Comparison of ENCODE assay signal across 23 mouse cellular contexts in the genomic region with DNA sequence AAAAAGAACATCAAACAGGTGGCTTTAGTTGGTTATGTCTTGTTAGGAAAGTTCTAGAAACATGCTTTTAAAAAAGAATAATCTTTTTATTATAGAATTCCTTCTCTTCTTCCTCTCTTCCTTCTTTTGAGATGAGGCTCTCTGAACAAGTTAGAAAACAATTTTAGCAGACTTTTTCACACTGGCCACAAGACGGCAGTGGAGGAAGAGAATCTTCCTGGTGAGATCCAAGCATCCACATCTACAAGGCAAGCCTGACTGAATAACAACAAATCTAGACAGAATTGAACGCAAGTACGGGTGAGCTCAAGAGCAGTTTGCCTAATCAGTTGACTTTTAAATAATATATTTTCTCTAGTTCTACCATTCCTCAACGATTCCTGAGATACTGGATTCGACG.
DNase-seq lines count a peak whose midpoint lies in the region; ATAC-seq and TF ChIP-seq lines count a peak whose summit lies in the region.
"Had no signal": no experiment of that assay in that cellular context is flagged by ENCODE, and none has a peak within 500 bp of the region (broad histone marks: within the 10 kb centered on the region; RNA-seq: fewer than 3 reads in every experiment).

No protein-coding gene starts in this region.

- H3K9ac ChIP-seq in embryonic facial prominence, embryonic 14.5 days (ENCODE audit: low read depth, low read length), result no peak overlapping the region
- no peak overlapping the region for H3K9ac ChIP-seq in kidney, postnatal 0 days (ENCODE audit: low read depth, low read length)
- H3K9ac ChIP-seq in kidney, embryonic 14.5 days (ENCODE audit: low read depth, low read length), result no peak overlapping the region
- no peak overlapping the region for H3K9ac ChIP-seq in midbrain, postnatal 0 days (replicated peaks; ENCODE audit: low read length, poor library complexity, severe bottlenecking)
- no peak overlapping the region for H3K9ac ChIP-seq in midbrain, embryonic 16.5 days (ENCODE audit: low read depth, low read length)
- no peak overlapping the region for H3K9ac ChIP-seq in stomach, postnatal 0 days (ENCODE audit: low read length)
- H3K9ac ChIP-seq: forebrain, embryonic 13.5 days; hindbrain, embryonic 13.5 days; intestine, embryonic 15.5 days had no signal

- 85% methylated on average over 6 of the region's 6 CpGs for WGBS in embryonic facial prominence, embryonic 14.5 days
- WGBS in embryonic facial prominence, embryonic 10.5 days, result 89% methylated on average over 6 of the region's 6 CpGs
- WGBS in kidney, postnatal 0 days, result 93% methylated on average over 6 of the region's 6 CpGs
- 92% methylated on average over 6 of the region's 6 CpGs for WGBS in kidney, embryonic 14.5 days
- 81% methylated on average over 6 of the region's 6 CpGs for WGBS in midbrain, postnatal 0 days
- WGBS in midbrain, embryonic 16.5 days, result 87% methylated on average over 6 of the region's 6 CpGs
- WGBS in stomach, postnatal 0 days, result 84% methylated on average over 6 of the region's 6 CpGs

- H3K27me3 ChIP-seq in embryonic facial prominence, embryonic 14.5 days (replicated peaks; ENCODE audit: control insufficient read depth, insufficient read depth, low read length), result no peaks in the 10 kb centered on the region
- H3K27me3 ChIP-seq in embryonic facial prominence, embryonic 10.5 days (replicated peaks; ENCODE audit: low read depth, poor library complexity, severe bottlenecking), result no peaks in the 10 kb centered on the region
- H3K27me3 ChIP-seq in kidney, postnatal 0 days (ENCODE audit: insufficient read depth, low read length), result no peaks in the 10 kb centered on the region
- no peaks in the 10 kb centered on the region for H3K27me3 ChIP-seq in kidney, embryonic 14.5 days (ENCODE audit: control insufficient read depth, insufficient read depth, low read length)
- no peaks in the 10 kb centered on the region for H3K27me3 ChIP-seq in midbrain, postnatal 0 days (ENCODE audit: insufficient read depth, low read length)
- no peaks in the 10 kb centered on the region for H3K27me3 ChIP-seq in midbrain, embryonic 16.5 days (ENCODE audit: control insufficient read depth, insufficient read depth, low read depth, low read length)
- no peaks in the 10 kb centered on the region for H3K27me3 ChIP-seq in stomach, postnatal 0 days (ENCODE audit: control insufficient read depth, insufficient read depth, low read length)
- H3K27me3 ChIP-seq: forebrain, embryonic 13.5 days; hindbrain, embryonic 13.5 days; intestine, embryonic 15.5 days had no signal

- no peaks in the 10 kb centered on the region for H3K36me3 ChIP-seq in embryonic facial prominence, embryonic 14.5 days (ENCODE audit: control insufficient read depth, insufficient read depth, low read length)
- peaks cover 25% of the 10 kb centered on the region for H3K36me3 ChIP-seq in embryonic facial prominence, embryonic 10.5 days (replicated peaks)
- no peaks in the 10 kb centered on the region for H3K36me3 ChIP-seq in kidney, postnatal 0 days (ENCODE audit: insufficient read depth, low read length)
- H3K36me3 ChIP-seq in kidney, embryonic 14.5 days (ENCODE audit: control insufficient read depth, insufficient read depth, low read length), result no peaks in the 10 kb centered on the region
- peaks cover 22% of the 10 kb centered on the region; the same call in 1 of the 2 replicates for H3K36me3 ChIP-seq in midbrain, postnatal 0 days (ENCODE audit: insufficient read depth, low read length)
- peaks cover 23% of the 10 kb centered on the region for H3K36me3 ChIP-seq in midbrain, embryonic 16.5 days (ENCODE audit: control insufficient read depth, insufficient read depth, low read length)
- no peaks in the 10 kb centered on the region for H3K36me3 ChIP-seq in stomach, postnatal 0 days (ENCODE audit: control insufficient read depth, insufficient read depth, low read length)
- H3K36me3 ChIP-seq: G1E; heart, embryonic 10.5 days; intestine, embryonic 15.5 days had no signal

- TF ChIP-seq EP300 in stomach, postnatal 0 days (optimal IDR thresholded peaks at IDR 0.05), result no peak

- peak; percentile 25; the same call in 1 of the 2 replicates for TF ChIP-seq CTCF in kidney, postnatal 0 days (IDR thresholded peaks at IDR 0.05; ENCODE audit: low read depth)
- peak; percentile 54 for TF ChIP-seq CTCF in midbrain, postnatal 0 days (IDR thresholded peaks at IDR 0.05)
- TF ChIP-seq CTCF in stomach, postnatal 0 days (IDR thresholded peaks at IDR 0.05; ENCODE audit: low read depth), result peak; percentile 27; the same call in 1 of the 2 replicates

- H3K4me2 ChIP-seq in embryonic facial prominence, embryonic 14.5 days (ENCODE audit: low read depth, low read length), result peak overlapping the region; percentile 23; the same call in 1 of the 2 replicates
- no peak overlapping the region for H3K4me2 ChIP-seq in kidney, postnatal 0 days (ENCODE audit: low read length)
- H3K4me2 ChIP-seq in kidney, embryonic 14.5 days (replicated peaks; ENCODE audit: low read depth, low read length), result no peak overlapping the region
- no peak overlapping the region for H3K4me2 ChIP-seq in midbrain, postnatal 0 days (ENCODE audit: low read depth, low read length, poor library complexity, severe bottlenecking)
- no peak overlapping the region for H3K4me2 ChIP-seq in midbrain, embryonic 16.5 days (ENCODE audit: low read length)
- no peak overlapping the region for H3K4me2 ChIP-seq in stomach, postnatal 0 days (replicated peaks; ENCODE audit: low read depth)
- H3K4me2 ChIP-seq: forebrain, embryonic 13.5 days; hindbrain, embryonic 13.5 days; intestine, embryonic 15.5 days had no signal

- ATAC-seq in embryonic facial prominence, embryonic 14.5 days (ENCODE audit: low read depth), result no peak
- no peak for ATAC-seq in kidney, postnatal 0 days (replicated peaks; ENCODE audit: low FRiP score, low read depth)
- ATAC-seq in kidney, embryonic 14.5 days (ENCODE audit: low FRiP score, low TSS enrichment), result no peak
- no peak for ATAC-seq in midbrain, postnatal 0 days (ENCODE audit: low FRiP score)
- ATAC-seq in midbrain, embryonic 16.5 days, result no peak
- no peak for ATAC-seq in stomach, postnatal 0 days (ENCODE audit: low FRiP score, low TSS enrichment)
- ATAC-seq: activated CD4-positive, CD25-positive, alpha-beta regulatory T cell, adult 4 months; CD4-positive, CD25-positive, alpha-beta regulatory T cell, adult 4 months; forebrain, embryonic 13.5 days; intestine, embryonic 15.5 days had no signal

- H3K4me3 ChIP-seq in embryonic facial prominence, embryonic 14.5 days (ENCODE audit: low read depth, low read length), result peak overlapping the region; percentile 13; the same call in 1 of the 2 replicates
- no peak overlapping the region for H3K4me3 ChIP-seq in embryonic facial prominence, embryonic 10.5 days
- no peak overlapping the region for H3K4me3 ChIP-seq in kidney, postnatal 0 days (replicated peaks; ENCODE audit: low read depth, low read length)
- H3K4me3 ChIP-seq in kidney, embryonic 14.5 days (ENCODE audit: low read length), result no peak overlapping the region
- H3K4me3 ChIP-seq in midbrain, postnatal 0 days (ENCODE audit: low read depth, low read length), result no peak overlapping the region
- no peak overlapping the region for H3K4me3 ChIP-seq in midbrain, embryonic 16.5 days (ENCODE audit: low read depth, low read length)
- no peak overlapping the region for H3K4me3 ChIP-seq in stomach, postnatal 0 days (ENCODE audit: low read depth, low read length)
- H3K4me3 ChIP-seq: forebrain, embryonic 13.5 days; heart, embryonic 10.5 days; hindbrain, embryonic 13.5 days; intestine, embryonic 15.5 days had no signal

- H3K9me3 ChIP-seq in embryonic facial prominence, embryonic 14.5 days (ENCODE audit: control insufficient read depth, low read length), result no peaks in the 10 kb centered on the region
- no peaks in the 10 kb centered on the region for H3K9me3 ChIP-seq in embryonic facial prominence, embryonic 10.5 days
- H3K9me3 ChIP-seq in kidney, postnatal 0 days (replicated peaks; ENCODE audit: low read length), result no peaks in the 10 kb centered on the region
- no peaks in the 10 kb centered on the region for H3K9me3 ChIP-seq in kidney, embryonic 14.5 days (ENCODE audit: control insufficient read depth, low read length)
- H3K9me3 ChIP-seq in midbrain, postnatal 0 days (ENCODE audit: low read length), result no peaks in the 10 kb centered on the region
- H3K9me3 ChIP-seq in midbrain, embryonic 16.5 days (replicated peaks; ENCODE audit: control insufficient read depth, low read length, poor library complexity, severe bottlenecking), result no peaks in the 10 kb centered on the region
- no peaks in the 10 kb centered on the region for H3K9me3 ChIP-seq in stomach, postnatal 0 days (ENCODE audit: control insufficient read depth, low read length)
- H3K9me3 ChIP-seq: forebrain, embryonic 13.5 days; heart, embryonic 10.5 days; hindbrain, embryonic 13.5 days; intestine, embryonic 15.5 days had no signal

- H3K4me1 ChIP-seq in embryonic facial prominence, embryonic 14.5 days (ENCODE audit: control insufficient read depth, insufficient read depth, low read length), result no peaks in the 10 kb centered on the region
- no peaks in the 10 kb centered on the region for H3K4me1 ChIP-seq in embryonic facial prominence, embryonic 10.5 days
- no peaks in the 10 kb centered on the region for H3K4me1 ChIP-seq in kidney, postnatal 0 days (replicated peaks; ENCODE audit: insufficient read depth, low read length)
- H3K4me1 ChIP-seq in kidney, embryonic 14.5 days (ENCODE audit: control insufficient read depth, insufficient read depth, low read length), result no peaks in the 10 kb centered on the region
- no peaks in the 10 kb centered on the region for H3K4me1 ChIP-seq in midbrain, postnatal 0 days (ENCODE audit: insufficient read depth, low read length)
- no peaks in the 10 kb centered on the region for H3K4me1 ChIP-seq in midbrain, embryonic 16.5 days (ENCODE audit: control insufficient read depth, insufficient read depth, low read length)
- no peaks in the 10 kb centered on the region for H3K4me1 ChIP-seq in stomach, postnatal 0 days (replicated peaks; ENCODE audit: control insufficient read depth, insufficient read depth)
- H3K4me1 ChIP-seq: forebrain, embryonic 13.5 days; heart, embryonic 10.5 days; hindbrain, embryonic 13.5 days; intestine, embryonic 15.5 days had no signal

- peak; percentile 8 for DNase-seq in embryonic facial prominence, embryonic 14.5 days (ENCODE audit: low spot score)
- DNase-seq in embryonic facial prominence, embryonic 10.5 days (ENCODE audit: low spot score), result no peak
- peak; percentile 8 for DNase-seq in kidney, postnatal 0 days (ENCODE audit: low spot score)
- DNase-seq in midbrain, postnatal 0 days (ENCODE audit: low spot score), result no peak
- DNase-seq in stomach, postnatal 0 days (ENCODE audit: low spot score), result no peak
- DNase-seq in embryo, embryonic 9.5 days (ENCODE audit: extremely low spot score), result no peak
- DNase-seq: adrenal gland, postnatal 25 days; B cell, adult 2 months; cerebellum, adult 2 months; cerebellum, postnatal 10 days; gastrocnemius, postnatal 10 days; heart, adult 18-20 months; heart, postnatal 10 days; heart, postnatal 4 days had no signal

- no peak overlapping the region for H3K27ac ChIP-seq in embryonic facial prominence, embryonic 14.5 days (replicated peaks; ENCODE audit: low read depth, low read length)
- no peak overlapping the region for H3K27ac ChIP-seq in embryonic facial prominence, embryonic 10.5 days (replicated peaks)
- no peak overlapping the region for H3K27ac ChIP-seq in kidney, postnatal 0 days
- no peak overlapping the region for H3K27ac ChIP-seq in kidney, embryonic 14.5 days (ENCODE audit: low read depth, low read length)
- no peak overlapping the region for H3K27ac ChIP-seq in midbrain, postnatal 0 days (ENCODE audit: low read depth, low read length)
- no peak overlapping the region for H3K27ac ChIP-seq in midbrain, embryonic 16.5 days (ENCODE audit: low read length)
- no peak overlapping the region for H3K27ac ChIP-seq in stomach, postnatal 0 days (replicated peaks)
- H3K27ac ChIP-seq: forebrain, embryonic 13.5 days; heart, embryonic 10.5 days; hindbrain, embryonic 13.5 days; intestine, embryonic 15.5 days had no signal

Comparison
In these comparisons a context has a peak if more than half of its experiments do, and no peak if none do; other contexts are left out.
1. DNase-seq: peak in embryonic facial prominence, embryonic 14.5 days (single experiment) and kidney, postnatal 0 days (single experiment); none in embryonic facial prominence, embryonic 10.5 days (single experiment), midbrain, postnatal 0 days (single experiment), stomach, postnatal 0 days (single experiment) and embryo, embryonic 9.5 days (single experiment).
2. Peak in every context shown above with its lines, with median percentiles within 50 percentile points of each other: CTCF ChIP-seq.